Mouse (Mus musculus) embryonic facial prominence, embryonic 13.5 days (tissue): ENCODE results near the gene Rflnb. TPM values are rescaled to one million over a fixed set of nuclear protein-coding genes. Genes with fewer than 3 reads are reported as not detected.

Experiments used
- ATAC-seq: fragments of 200-750 bp; cut with Nextera tagmentation; 2 replicates; pipeline ENCODE4 v1.8.0; 2017; ENCODE audit warnings: low read depth; ENCODE audit not compliant: insufficient number of reproducible peaks, insufficient read depth, low FRiP score, low TSS enrichment
- H3K27ac ChIP-seq: fragments of 300-500 bp; sonication (generic); 2 replicates; pipeline ENCODE4 v1.5.1; 2015; ENCODE audit warnings: moderate library complexity, mild to moderate bottlenecking, inconsistent platforms
- H3K27me3 ChIP-seq: fragments of 300-500 bp; sonication (generic); 2 replicates; pipeline ENCODE4 v1.6.1; 2015; ENCODE audit warnings: mild to moderate bottlenecking, inconsistent platforms
- H3K36me3 ChIP-seq: fragments of 300-500 bp; sonication (generic); 2 replicates; pipeline ENCODE4 v1.6.1; 2015; ENCODE audit warnings: mild to moderate bottlenecking, inconsistent platforms
- H3K4me1 ChIP-seq: fragments of 300-500 bp; sonication (generic); 2 replicates; pipeline ENCODE4 v1.6.1; 2015; ENCODE audit warnings: inconsistent platforms
- H3K4me2 ChIP-seq: fragments of 300-500 bp; sonication (generic); 2 replicates; pipeline ENCODE4 v1.6.1; 2015; ENCODE audit warnings: moderate library complexity, mild to moderate bottlenecking, inconsistent platforms
- H3K4me3 ChIP-seq: fragments of 300-500 bp; sonication (generic); 2 replicates; pipeline ENCODE4 v1.5.1; 2015; ENCODE audit warnings: mild to moderate bottlenecking, inconsistent platforms
- H3K9ac ChIP-seq: fragments of 300-500 bp; sonication (generic); 2 replicates; pipeline ENCODE4 v1.6.1; 2015; ENCODE audit warnings: mild to moderate bottlenecking, inconsistent platforms
- H3K9me3 ChIP-seq: fragments of 300-500 bp; sonication (generic); 2 replicates; pipeline ENCODE4 v1.6.1; 2016; ENCODE audit warnings: inconsistent platforms
- WGBS: fragments of 180-500 bp; shearing (Covaris S2); methylation state at CpG from one replicate; pipeline ENCODE4 v1.1.7; 2015; ENCODE audit warnings: mixed read lengths; 5-methylcytosine and 5-hydroxymethylcytosine counted together
- polyA plus RNA-seq: library from polyadenylated mRNA; unstranded; fragments of >200 nt; fragmentation: Nextera tagmentation; extraction: Ambion mirVana; gene quantifications from 2 replicates; pipeline ENCODE4 v1.2.1, GENCODE M21; 2015

The Rflnb gene
- 54.0 and 55.8 TPM in 2 replicates for polyA plus RNA-seq

- Histone ChIP-seq H3K9ac (peak within 1 kb of the TSS; percentile 86), H3K4me1 (peaks cover 39% of the 10 kb centered on the region), H3K27ac (peak within 1 kb of the TSS; percentile 88), H3K4me2 (peak within 1 kb of the TSS; percentile 80), H3K27me3 (no peaks in the 10 kb centered on the region), H3K9me3 (no peaks in the 10 kb centered on the region), H3K4me3 (peak within 1 kb of the TSS; percentile 83), H3K36me3 (peaks cover 19% of the 10 kb centered on the region)
- WGBS, result under 1% methylated on average over 98 of the region's 112 CpGs
- peak; percentile 70 for ATAC-seq
These were observed at the start of gene Rflnb for GRCm38 (mm10) chr11:76027139-76028071. TSS of gene Rflnb (minus strand) at chr11:76027782.

GRCm38 (mm10) chr11:76077341-76077740, 49.8 kb upstream of the Rflnb start:
- Histone ChIP-seq H3K4me1 (peaks cover 16% of the 10 kb centered on the region), H3K9ac (no peak overlapping the region), H3K9me3 (no peaks in the 10 kb centered on the region), H3K27ac (no peak overlapping the region), H3K36me3 (peaks cover 63% of the 10 kb centered on the region), H3K4me2 (no peak overlapping the region), H3K27me3 (no peaks in the 10 kb centered on the region), H3K4me3 (no peak overlapping the region)
- WGBS, result 86% methylated on average over 6 of the region's 6 CpGs
- ATAC-seq, result no peak

DNA sequence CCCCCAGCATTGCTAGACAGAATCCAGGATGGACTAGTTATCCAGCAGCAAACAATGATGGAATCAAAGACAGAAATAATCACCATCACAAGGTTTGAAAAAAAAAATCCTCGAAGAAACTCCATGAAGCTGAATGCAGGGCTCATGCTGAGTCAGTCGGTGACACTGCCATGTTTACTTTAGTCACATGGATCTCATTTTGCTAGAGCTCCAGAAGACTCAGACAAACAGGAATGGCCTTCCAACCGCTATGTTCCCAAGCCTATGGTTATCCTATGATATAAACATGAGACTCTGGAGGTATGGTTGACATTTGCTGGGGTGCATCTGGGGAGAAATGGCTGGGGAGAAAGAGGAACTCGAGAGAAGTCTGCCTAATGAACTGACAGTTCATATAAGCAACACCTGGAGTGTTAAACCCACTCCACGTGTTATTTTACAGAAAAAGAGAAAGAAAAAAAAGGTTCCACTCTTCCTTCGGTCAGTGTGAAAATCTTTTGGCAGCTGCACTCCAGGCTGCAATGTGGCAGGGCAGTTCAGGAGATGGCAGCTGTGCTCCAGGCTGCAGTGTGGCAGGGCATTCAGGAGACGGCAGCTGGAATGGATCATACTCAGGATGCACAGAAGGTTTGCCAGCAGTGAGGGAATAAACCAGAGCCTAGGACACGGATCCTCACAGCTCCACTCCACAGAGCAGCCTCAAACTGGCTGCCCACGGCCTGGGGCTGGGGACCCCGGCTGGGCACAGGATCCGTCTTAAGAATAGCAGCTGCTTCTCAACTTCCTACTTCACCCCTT, 46.9 kb upstream of the Rflnb start:
- no peak for ATAC-seq
- WGBS, result 41% methylated on average over 11 of the region's 11 CpGs

GRCm38 (mm10) chr11:76069816-76070215, 42.2 kb upstream of the Rflnb start:
- peaks cover 14% of the 10 kb centered on the region; the same call in 1 of the 2 replicates for H3K36me3 ChIP-seq
- H3K27me3 ChIP-seq, result no peaks in the 10 kb centered on the region
- H3K4me1 ChIP-seq, result peaks cover 12% of the 10 kb centered on the region
- no peak overlapping the region for H3K4me2 ChIP-seq
- H3K27ac ChIP-seq, result no peak overlapping the region
- H3K9ac ChIP-seq, result no peak overlapping the region
- 89% methylated on average over 6 of the region's 6 CpGs for whole genome bisulfite sequencing
- no peaks in the 10 kb centered on the region for H3K9me3 ChIP-seq
- no peak overlapping the region for H3K4me3 ChIP-seq
- ATAC-seq, result no peak

More for the DNA sequence above, 46.9 kb upstream of the Rflnb start:
- Histone ChIP-seq H3K36me3 (peaks cover 36% of the 10 kb centered on the region), H3K9ac (no peak overlapping the region), H3K27me3 (no peaks in the 10 kb centered on the region), H3K9me3 (no peaks in the 10 kb centered on the region), H3K4me3 (no peak overlapping the region), H3K4me1 (peaks cover 16% of the 10 kb centered on the region), H3K27ac (0 out of 2 replicates have a peak overlapping the region, but pooled peaks have one; percentile 57), H3K4me2 (no peak overlapping the region)

DNA sequence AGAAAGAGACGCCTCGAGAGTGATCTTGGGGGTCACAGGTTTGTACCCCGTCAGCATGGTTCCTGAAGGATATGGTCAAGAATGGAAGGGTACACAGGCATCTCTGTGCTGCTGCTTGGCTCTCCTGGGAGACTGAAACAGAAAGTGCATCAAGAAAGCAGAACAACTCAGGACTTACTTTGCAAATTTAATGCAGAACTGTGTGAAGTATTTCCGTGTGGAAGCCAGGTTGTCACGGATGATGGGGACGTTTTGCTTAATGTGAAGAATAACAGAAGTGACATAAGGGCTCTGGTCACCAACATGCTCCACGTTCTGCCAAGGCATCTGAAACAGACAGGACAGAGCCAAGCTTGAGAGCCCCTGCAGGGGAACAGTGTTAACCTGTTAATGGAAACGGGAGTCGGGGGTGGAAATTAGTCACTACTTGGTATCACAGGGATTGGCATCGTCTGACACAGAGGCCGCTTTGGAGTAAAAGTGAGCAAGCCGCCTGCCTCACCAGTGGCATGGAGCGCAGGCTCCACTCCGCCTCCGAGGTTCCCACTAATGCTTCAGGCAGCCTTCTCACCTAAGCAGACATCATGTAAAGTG, 39.1 kb upstream of the Rflnb start:
- Histone ChIP-seq H3K36me3 (peaks cover 18% of the 10 kb centered on the region), H3K4me2 (no peak overlapping the region), H3K27ac (no peak overlapping the region), H3K9me3 (no peaks in the 10 kb centered on the region), H3K4me3 (no peak overlapping the region), H3K27me3 (no peaks in the 10 kb centered on the region), H3K4me1 (0 out of 2 replicates have a peak, but pooled peaks cover 3% of the 10 kb centered on the region), H3K9ac (no peak overlapping the region)
- ATAC-seq, result no peak
- 82% methylated on average over 15 of the region's 15 CpGs for WGBS

- no peak overlapping the region for H3K4me2 ChIP-seq
- H3K4me3 ChIP-seq, result no peak overlapping the region
- ATAC-seq, result no peak
- peaks cover 19% of the 10 kb centered on the region for H3K36me3 ChIP-seq
- WGBS, result 66% methylated on average over 9 of the region's 9 CpGs
- no peak overlapping the region for H3K9ac ChIP-seq
- H3K4me1 ChIP-seq, result peaks cover 7% of the 10 kb centered on the region
- H3K27ac ChIP-seq, result no peak overlapping the region
- no peaks in the 10 kb centered on the region for H3K27me3 ChIP-seq
- no peaks in the 10 kb centered on the region for H3K9me3 ChIP-seq
These were observed 38.0 kb upstream of the Rflnb start for GRCm38 (mm10) chr11:76065521-76066095.

DNA sequence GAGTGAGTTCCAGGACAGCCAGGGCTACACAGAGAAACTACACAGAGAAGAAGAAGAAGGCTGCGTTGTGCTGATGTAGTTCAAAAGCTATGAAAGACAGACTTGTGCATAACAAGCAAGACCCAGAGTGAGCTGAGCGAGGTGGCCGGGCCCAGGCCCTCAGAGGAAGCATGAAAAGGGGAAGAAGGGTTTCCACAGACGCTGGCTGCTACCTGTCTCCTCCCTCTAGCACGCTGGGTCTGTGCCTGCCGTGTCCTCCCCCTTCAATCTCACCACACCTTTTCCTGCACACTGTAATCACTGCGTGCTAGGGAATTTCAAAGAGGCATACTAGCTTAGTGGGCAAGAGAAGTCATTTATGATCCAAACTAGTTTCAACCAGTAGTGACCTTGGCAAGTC, 36.8 kb upstream of the Rflnb start:
- peaks cover 19% of the 10 kb centered on the region for H3K36me3 ChIP-seq
- no peaks in the 10 kb centered on the region for H3K27me3 ChIP-seq
- H3K4me1 ChIP-seq, result peaks cover 19% of the 10 kb centered on the region
- H3K4me3 ChIP-seq, result no peak overlapping the region
- ATAC-seq, result no peak
- H3K9ac ChIP-seq, result no peak overlapping the region
- H3K4me2 ChIP-seq, result no peak overlapping the region
- no peaks in the 10 kb centered on the region for H3K9me3 ChIP-seq
- WGBS, result 86% methylated on average over 7 of the region's 7 CpGs
- no peak overlapping the region for H3K27ac ChIP-seq

DNA sequence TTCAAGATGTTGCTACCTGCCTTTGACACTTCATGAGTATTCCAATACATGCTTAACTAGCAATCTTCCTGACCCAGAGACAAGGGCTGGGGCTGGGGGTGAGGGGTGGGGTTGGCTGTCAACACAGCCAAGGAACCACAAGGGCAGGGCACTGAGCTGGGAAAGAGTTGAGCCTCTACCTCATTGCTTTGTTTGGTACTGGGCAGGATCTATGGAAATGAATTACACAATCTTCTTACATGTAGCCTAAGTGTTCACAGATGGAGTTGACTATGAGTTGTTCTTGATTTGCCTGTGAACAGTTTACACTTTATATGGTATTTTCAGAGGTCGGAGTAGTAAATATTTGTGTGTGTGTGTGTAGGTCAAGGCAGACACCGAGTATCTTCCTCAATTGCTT, 33.3 kb upstream of the Rflnb start:
- peak overlapping the region; percentile 52; the same call in 1 of the 2 replicates for H3K27ac ChIP-seq

GRCm38 (mm10) chr11:76059971-76060370, 32.4 kb upstream of the Rflnb start:
- Histone ChIP-seq H3K9me3 (no peaks in the 10 kb centered on the region), H3K36me3 (peaks cover 23% of the 10 kb centered on the region), H3K4me1 (peaks cover 20% of the 10 kb centered on the region), H3K27me3 (no peaks in the 10 kb centered on the region), H3K27ac (peak overlapping the region; percentile 52), H3K9ac (no peak overlapping the region), H3K4me2 (no peak overlapping the region), H3K4me3 (no peak overlapping the region)
- 31% methylated on average over 7 of the region's 7 CpGs for WGBS
- no peak for ATAC-seq

More for the DNA sequence above, 33.3 kb upstream of the Rflnb start:
- WGBS, result 80% methylated on average over 2 of the region's 2 CpGs
- H3K9me3 ChIP-seq, result no peaks in the 10 kb centered on the region
- ATAC-seq, result no peak
- no peak overlapping the region for H3K9ac ChIP-seq
- no peak overlapping the region for H3K4me3 ChIP-seq
- peaks cover 22% of the 10 kb centered on the region for H3K4me1 ChIP-seq
- H3K36me3 ChIP-seq, result peaks cover 22% of the 10 kb centered on the region
- H3K4me2 ChIP-seq, result no peak overlapping the region
- H3K27me3 ChIP-seq, result no peaks in the 10 kb centered on the region

- Histone ChIP-seq H3K27ac (no peak overlapping the region), H3K4me2 (no peak overlapping the region), H3K27me3 (no peaks in the 10 kb centered on the region), H3K9ac (no peak overlapping the region), H3K9me3 (no peaks in the 10 kb centered on the region), H3K36me3 (peaks cover 9% of the 10 kb centered on the region; the same call in 1 of the 2 replicates), H3K4me1 (peaks cover 34% of the 10 kb centered on the region), H3K4me3 (no peak overlapping the region)
- 21% methylated on average over 3 of the region's 3 CpGs for WGBS
- no peak for ATAC-seq
These were observed 28.9 kb upstream of the Rflnb start for GRCm38 (mm10) chr11:76056487-76056886.

GRCm38 (mm10) chr11:76052496-76052895, 24.9 kb upstream of the Rflnb start:
- WGBS, result 91% methylated on average over 5 of the region's 5 CpGs
- Histone ChIP-seq H3K27me3 (no peaks in the 10 kb centered on the region), H3K27ac (no peak overlapping the region), H3K36me3 (peaks cover 5% of the 10 kb centered on the region; the same call in 1 of the 2 replicates), H3K4me2 (no peak overlapping the region), H3K9ac (no peak overlapping the region), H3K4me3 (no peak overlapping the region), H3K4me1 (peaks cover 26% of the 10 kb centered on the region), H3K9me3 (no peaks in the 10 kb centered on the region)
- no peak for ATAC-seq
